Mouse (Mus musculus) limb, embryonic 13.5 days (tissue): ENCODE data around the gene Eral1. TPM values are rescaled to one million over a fixed set of nuclear protein-coding genes. Genes with fewer than 3 reads are reported as not detected.

Experiments
- ATAC-seq: fragments of 200-750 bp; cut with Nextera tagmentation; 2 replicates; pipeline ENCODE4 v1.8.0; 2017; ENCODE audit warnings: low read depth, moderate number of reproducible peaks, moderate TSS enrichment; ENCODE audit not compliant: low FRiP score
- H3K27ac ChIP-seq: fragments of 300-500 bp; sonication (generic); 2 replicates; pipeline ENCODE4 v1.5.1; 2015; ENCODE audit warnings: inconsistent platforms, mild to moderate bottlenecking, moderate library complexity
- H3K27me3 ChIP-seq: fragments of 300-500 bp; sonication (generic); 2 replicates; pipeline ENCODE4 v1.6.1; 2015; ENCODE audit warnings: mild to moderate bottlenecking, inconsistent platforms
- H3K36me3 ChIP-seq: fragments of 300-500 bp; sonication (generic); 2 replicates; pipeline ENCODE4 v1.6.1; 2015; ENCODE audit warnings: inconsistent platforms, mild to moderate bottlenecking, moderate library complexity
- H3K4me1 ChIP-seq: fragments of 300-500 bp; sonication (generic); 2 replicates; pipeline ENCODE4 v1.6.1; 2015; ENCODE audit warnings: inconsistent platforms
- H3K4me2 ChIP-seq: fragments of 300-500 bp; sonication (generic); replicated peaks from 2 replicates; pipeline ENCODE4 v1.6.1; 2015; ENCODE audit warnings: inconsistent platforms, mild to moderate bottlenecking, moderate library complexity
- H3K4me3 ChIP-seq: fragments of 300-500 bp; sonication (generic); 2 replicates; pipeline ENCODE4 v1.5.1; 2015; ENCODE audit warnings: moderate library complexity, mild to moderate bottlenecking, inconsistent platforms
- H3K9ac ChIP-seq: fragments of 300-500 bp; sonication (generic); 2 replicates; pipeline ENCODE4 v1.6.1; 2015; ENCODE audit warnings: mild to moderate bottlenecking, inconsistent platforms
- H3K9me3 ChIP-seq: fragments of 300-500 bp; sonication (generic); 2 replicates; pipeline ENCODE4 v1.6.1; 2016; ENCODE audit warnings: inconsistent platforms
- WGBS: fragments of 180-500 bp; shearing (Covaris S2); methylation state at CpG from one replicate; pipeline ENCODE4 v1.1.7; 2015; 5-methylcytosine and 5-hydroxymethylcytosine counted together
- microRNA counts: library from miRNA; unstranded; fragments of <30 nt; microRNA quantifications from one replicate; lab custom pipeline; 2016
- microRNA-seq: library from miRNA; unstranded; fragments of <30 nt; microRNA quantifications from one replicate; pipeline ENCODE4, GENCODE M21; 2016
- polyA plus RNA-seq: library from polyadenylated mRNA; unstranded; fragments of >200 nt; fragmentation: Nextera tagmentation; extraction: Ambion mirVana; gene quantifications from 2 replicates; pipeline ENCODE4 v1.2.1, GENCODE M21; 2015

Gene Eral1
- polyA plus RNA-seq, 1 experiment from 2014 or later: 38.7 TPM

- H3K4me3 ChIP-seq: peak overlapping the region; percentile 76
- peak overlapping the region; percentile 90; the same call in 1 of the 2 replicates for H3K27ac ChIP-seq
- no peaks in the 10 kb centered on the region for H3K27me3 ChIP-seq
- H3K4me1 ChIP-seq: peaks cover 37% of the 10 kb centered on the region
- no peaks in the 10 kb centered on the region for H3K9me3 ChIP-seq
- peaks cover 43% of the 10 kb centered on the region for H3K36me3 ChIP-seq
- ATAC-seq: no peak
- peak overlapping the region; percentile 85 for H3K9ac ChIP-seq
- peak overlapping the region; percentile 84 for H3K4me2 ChIP-seq
- 16% methylated on average over 5 of the region's 5 CpGs for WGBS
Observed at GRCm38 (mm10) chr11:78032809-78033195, 47.4 kb downstream of the Eral1 start.

DNA sequence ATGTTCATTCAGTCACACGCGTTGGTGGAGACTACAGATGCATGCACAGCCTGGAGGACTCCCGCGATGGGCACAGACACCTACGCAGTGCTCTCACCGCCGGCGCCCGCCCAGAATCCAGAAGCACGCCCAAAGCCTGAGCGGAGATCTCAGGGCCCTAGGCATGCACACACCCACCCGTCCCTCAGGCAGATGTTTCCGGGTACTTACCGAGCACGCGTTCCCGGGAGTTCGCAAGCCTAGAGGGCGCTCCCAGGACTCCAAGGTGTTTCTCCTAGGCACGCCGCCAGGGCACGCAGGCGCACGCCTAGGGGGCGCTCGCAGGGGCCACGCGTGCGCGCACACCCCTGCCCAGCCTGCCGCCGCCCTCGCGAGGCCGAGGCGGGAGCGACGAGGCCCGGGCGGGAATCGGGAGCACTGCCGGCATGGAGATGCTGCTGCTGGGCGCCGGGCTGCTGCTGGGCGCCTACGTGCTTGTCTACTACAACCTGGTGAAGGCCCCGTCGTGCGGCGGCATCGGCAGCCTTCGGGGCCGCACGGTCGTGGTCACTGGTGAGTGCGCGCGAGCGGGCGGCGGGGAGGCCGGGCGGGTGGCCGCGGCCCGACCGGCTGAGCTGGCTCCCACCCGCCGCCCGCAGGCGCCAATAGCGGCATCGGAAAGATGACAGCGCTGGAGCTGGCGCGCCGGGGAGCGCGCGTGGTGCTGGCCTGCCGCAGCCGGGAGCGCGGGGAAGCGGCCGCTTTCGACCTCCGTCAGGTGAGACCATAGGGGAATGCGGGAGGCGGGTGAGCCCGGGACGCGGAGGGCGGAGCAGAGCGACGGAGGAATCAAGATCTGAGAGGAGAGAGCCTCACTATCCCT, 48.0 kb downstream of the Eral1 start, which contains the start of gene Dhrs13:
Gene Dhrs13, plus strand, starts transcription at position 334 of the 862 bp plus-strand sequence.
- Histone ChIP-seq H3K4me2 (peak within 1 kb of the TSS; percentile 84), H3K4me3 (peak within 1 kb of the TSS; percentile 76), H3K36me3 (peaks cover 48% of the 10 kb centered on the region), H3K4me1 (peaks cover 32% of the 10 kb centered on the region), H3K27ac (peak within 1 kb of the TSS; percentile 90), H3K27me3 (no peaks in the 10 kb centered on the region), H3K9ac (peak within 1 kb of the TSS; percentile 85), H3K9me3 (no peaks in the 10 kb centered on the region)
- ATAC-seq: peak; percentile 92
- WGBS: under 1% methylated on average over 96 of the region's 96 CpGs

DNA sequence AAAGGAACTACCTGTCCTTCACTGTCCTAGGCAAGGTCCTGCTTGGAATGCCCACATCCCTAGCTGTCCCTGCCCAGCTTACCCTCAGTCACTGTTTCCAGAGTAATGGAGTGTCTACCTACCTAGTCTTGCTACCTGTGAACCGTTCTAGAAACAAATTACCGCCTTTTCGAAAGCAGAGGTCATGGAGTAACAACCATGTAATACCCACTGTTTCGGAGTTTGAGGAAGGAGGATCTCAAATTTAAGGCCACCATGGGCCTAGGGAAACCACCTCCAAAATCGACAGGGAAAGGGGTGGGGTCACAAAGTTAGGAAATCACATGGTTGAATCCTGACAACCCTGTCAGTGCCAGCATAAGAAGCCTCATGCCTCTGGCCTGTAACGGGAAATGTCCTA, 48.8 kb downstream of the Eral1 start:
- Histone ChIP-seq H3K4me2 (peak overlapping the region; percentile 84), H3K4me1 (peaks cover 25% of the 10 kb centered on the region), H3K4me3 (peak overlapping the region; percentile 76), H3K36me3 (peaks cover 50% of the 10 kb centered on the region), H3K9me3 (no peaks in the 10 kb centered on the region), H3K27me3 (no peaks in the 10 kb centered on the region), H3K9ac (peak overlapping the region; percentile 85; the same call in 1 of the 2 replicates), H3K27ac (peak overlapping the region; percentile 90)
- WGBS: 33% methylated on average over 6 of the region's 6 CpGs
- no peak for ATAC-seq

DNA sequence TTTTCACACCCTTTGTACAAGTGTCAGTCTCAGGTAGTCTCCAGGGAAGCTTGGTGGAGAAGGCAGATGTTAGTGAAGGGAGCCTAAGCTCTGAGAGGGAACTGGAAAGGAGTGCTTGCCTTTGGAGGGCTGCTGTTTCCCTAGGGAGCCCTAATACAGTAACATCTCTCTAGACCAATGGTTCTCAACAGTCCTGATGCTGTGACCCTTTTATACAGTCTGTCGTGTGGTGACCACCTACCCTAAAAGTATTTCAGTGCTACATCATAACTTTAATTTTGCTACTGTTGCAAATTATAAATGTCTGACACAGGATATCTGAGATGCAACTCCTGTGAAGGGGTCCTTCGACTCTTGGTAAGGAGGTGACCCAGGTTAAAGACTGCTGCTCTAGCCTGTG, 49.6 kb downstream of the Eral1 start:
- Histone ChIP-seq H3K4me2 (no peak overlapping the region), H3K27ac (no peak overlapping the region), H3K27me3 (no peaks in the 10 kb centered on the region), H3K9ac (no peak overlapping the region), H3K4me1 (peaks cover 25% of the 10 kb centered on the region), H3K36me3 (peaks cover 56% of the 10 kb centered on the region), H3K4me3 (no peak overlapping the region), H3K9me3 (no peaks in the 10 kb centered on the region)
- 60% methylated on average over 2 of the region's 2 CpGs for WGBS
- ATAC-seq: no peak

- Histone ChIP-seq H3K4me1 (peaks cover 25% of the 10 kb centered on the region), H3K27me3 (no peaks in the 10 kb centered on the region), H3K9me3 (no peaks in the 10 kb centered on the region), H3K9ac (no peak overlapping the region), H3K27ac (no peak overlapping the region), H3K36me3 (peaks cover 56% of the 10 kb centered on the region), H3K4me2 (no peak overlapping the region), H3K4me3 (no peak overlapping the region)
- no peak for ATAC-seq
- 83% methylated on average over 8 of the region's 8 CpGs for WGBS
Observed at GRCm38 (mm10) chr11:78029240-78029639, 50.9 kb downstream of the Eral1 start.

GRCm38 (mm10) chr11:78023607-78024006, 56.6 kb downstream of the Eral1 start:
- H3K27ac ChIP-seq: no peak overlapping the region
- no peaks in the 10 kb centered on the region for H3K4me1 ChIP-seq
- no peak for ATAC-seq
- H3K4me2 ChIP-seq: no peak overlapping the region
- H3K9ac ChIP-seq: no peak overlapping the region
- H3K36me3 ChIP-seq: peaks cover 90% of the 10 kb centered on the region
- no peaks in the 10 kb centered on the region for H3K9me3 ChIP-seq
- H3K4me3 ChIP-seq: no peak overlapping the region
- WGBS: 85% methylated on average over 8 of the region's 8 CpGs
- no peaks in the 10 kb centered on the region for H3K27me3 ChIP-seq

MicroRNAs within 50 kb of the gene (microRNA counts, 519-probe panel; counts per million panel counts)
- microRNA mmu-miR-144 (lab: Ali Mortazavi, UCI): 3,874 counts per million, percentile 74 among the panel's probes with 10 or more counts
- 3,148 counts per million, percentile 53 among the panel's probes with 10 or more counts for microRNA mmu-miR-451 (lab: Ali Mortazavi, UCI)

Small RNA genes within 50 kb of the gene (microRNA-seq; reads per million reads assigned to microRNA genes)
- gene Mir144: 55.5 reads per million, percentile 45 among the genes with 10 or more reads in this experiment
- gene Mir451a: not detected
- not detected for gene Mir451b

Other genes starting within 250 kb of the Eral1 start
- gene Pipox, start 186.3 kb downstream of the Eral1 start, polyA plus RNA-seq: 0.66 and 1.4 TPM in 2 replicates
- gene Sez6, start 149.6 kb downstream of the Eral1 start, polyA plus RNA-seq: 0.18 and 0.60 TPM in 2 replicates
- 21.5 and 22.0 TPM in 2 replicates for gene Phf12, start 97.6 kb downstream of the Eral1 start, polyA plus RNA-seq
- gene Dhrs13, start 48.1 kb downstream of the Eral1 start, polyA plus RNA-seq: 20.1 and 21.1 TPM in 2 replicates
- 52.0 and 52.9 TPM in 2 replicates for gene Flot2, start 42.5 kb downstream of the Eral1 start, polyA plus RNA-seq
- 13.7 and 16.1 TPM in 2 replicates for gene Fam222b, start 14.3 kb upstream of the Eral1 start, polyA plus RNA-seq
- gene Traf4, start 85.2 kb upstream of the Eral1 start, polyA plus RNA-seq: 108 and 109 TPM in 2 replicates
- 20.1 and 20.7 TPM in 2 replicates for gene Nek8, start 96.3 kb upstream of the Eral1 start, polyA plus RNA-seq
- 13.5 and 14.1 TPM in 2 replicates for gene Tlcd1, start 96.3 kb upstream of the Eral1 start, polyA plus RNA-seq
- 1,373 and 1,384 TPM in 2 replicates for gene Rpl23a, start 103.2 kb upstream of the Eral1 start, polyA plus RNA-seq
- gene Rab34, start 108.0 kb upstream of the Eral1 start, polyA plus RNA-seq: 171 and 185 TPM in 2 replicates
- 2.7 and 3.0 TPM in 2 replicates for gene Proca1, start 113.0 kb upstream of the Eral1 start, polyA plus RNA-seq
- 78.9 and 81.2 TPM in 2 replicates for gene Sdf2, start 165.4 kb upstream of the Eral1 start, polyA plus RNA-seq
- 29.4 and 33.2 TPM in 2 replicates for gene Supt6, start 165.6 kb upstream of the Eral1 start, polyA plus RNA-seq
- gene 2610507B11Rik, start 181.4 kb upstream of the Eral1 start, polyA plus RNA-seq: 74.7 and 76.1 TPM in 2 replicates
- gene BC030499, start 210.5 kb upstream of the Eral1 start, polyA plus RNA-seq: 0.11 and 0.56 TPM in 2 replicates
- gene Spag5, start 221.1 kb upstream of the Eral1 start, polyA plus RNA-seq: 39.6 and 45.8 TPM in 2 replicates
- 6.5 and 6.6 TPM in 2 replicates for gene Aldoc, start 242.6 kb upstream of the Eral1 start, polyA plus RNA-seq
- 88.5 and 88.9 TPM in 2 replicates for gene Pigs, start 248.0 kb upstream of the Eral1 start, polyA plus RNA-seq